Mouse (Mus musculus) limb, embryonic 12.5 days (tissue): Measurements from ENCODE around the gene Birc6. TPM values are rescaled to one million over a fixed set of nuclear protein-coding genes. Genes with fewer than 3 reads are reported as not detected.

ENCODE experiments used
- ATAC-seq: fragments of 200-750 bp; cut with Nextera tagmentation; 2 replicates; pipeline ENCODE4 v1.8.0; 2017; ENCODE audit warnings: low read depth, moderate TSS enrichment; ENCODE audit not compliant: insufficient number of reproducible peaks, insufficient read depth, low FRiP score, low TSS enrichment
- H3K27ac ChIP-seq: fragments of 300-500 bp; sonication (generic); 2 replicates; pipeline ENCODE4 v1.5.1; 2016; ENCODE audit warnings: mild to moderate bottlenecking, moderate library complexity
- H3K27me3 ChIP-seq: fragments of 300-500 bp; sonication (generic); 2 replicates; pipeline ENCODE4 v1.6.1; 2016; ENCODE audit warnings: mild to moderate bottlenecking, moderate library complexity
- H3K36me3 ChIP-seq: fragments of 300-500 bp; sonication (generic); 2 replicates; pipeline ENCODE4 v1.6.1; 2016; ENCODE audit warnings: mild to moderate bottlenecking, moderate library complexity
- H3K4me1 ChIP-seq: fragments of 300-500 bp; sonication (generic); replicated peaks from 2 replicates; pipeline ENCODE4 v1.6.1; 2016
- H3K4me2 ChIP-seq: fragments of 300-500 bp; sonication (generic); 2 replicates; pipeline ENCODE4 v1.6.1; 2016; ENCODE audit warnings: mild to moderate bottlenecking, moderate library complexity
- H3K4me3 ChIP-seq: fragments of 300-500 bp; sonication (generic); replicated peaks from 2 replicates; pipeline ENCODE4 v1.5.1; 2016; ENCODE audit warnings: mild to moderate bottlenecking
- H3K9ac ChIP-seq: fragments of 300-500 bp; sonication (generic); replicated peaks from 2 replicates; pipeline ENCODE4 v1.6.1; 2016; ENCODE audit warnings: mild to moderate bottlenecking, moderate library complexity
- H3K9me3 ChIP-seq: fragments of 300-500 bp; sonication (generic); 2 replicates; pipeline ENCODE4 v1.6.1; 2016; ENCODE audit warnings: mild to moderate bottlenecking, moderate library complexity
- WGBS: fragments of 180-500 bp; shearing (Covaris S2); methylation state at CpG from one replicate; pipeline ENCODE4 v1.1.7; 2016; 5-methylcytosine and 5-hydroxymethylcytosine counted together
- polyA plus RNA-seq: library from polyadenylated mRNA; unstranded; fragments of >200 nt; fragmentation: Nextera tagmentation; extraction: Ambion mirVana; gene quantifications from 2 replicates; pipeline ENCODE4 v1.2.1, GENCODE M21; 2016

Gene Birc6
- polyA plus RNA-seq, 1 experiment from 2014 or later: 107 TPM

- 85% methylated on average over 4 of the region's 4 CpGs for WGBS
- H3K4me2 ChIP-seq: no peak overlapping the region
Observed at GRCm38 (mm10) chr17:74751026-74751425, 222.9 kb downstream of the Birc6 start.

More at GRCm38 (mm10) chr17:74751026-74751425, 222.9 kb downstream of the Birc6 start:
- Histone ChIP-seq H3K27me3 (no peaks in the 10 kb centered on the region), H3K4me1 (no peaks in the 10 kb centered on the region), H3K9ac (no peak overlapping the region), H3K36me3 (peaks cover 14% of the 10 kb centered on the region; the same call in 1 of the 2 replicates), H3K9me3 (no peaks in the 10 kb centered on the region), H3K4me3 (no peak overlapping the region), H3K27ac (no peak overlapping the region)
- ATAC-seq: no peak

Other genes starting within 250 kb of the Birc6 start
- gene Memo1, start 232.8 kb upstream of the Birc6 start, polyA plus RNA-seq: 77.7 and 80.1 TPM in 2 replicates
- 274 and 295 TPM in 2 replicates for gene Dpy30, start 204.4 kb upstream of the Birc6 start, polyA plus RNA-seq
- gene Spast, start 189.3 kb upstream of the Birc6 start, polyA plus RNA-seq: 26.0 and 30.7 TPM in 2 replicates
- gene Slc30a6, start 132.7 kb upstream of the Birc6 start, polyA plus RNA-seq: 41.0 and 41.5 TPM in 2 replicates
- 0.23 and 0.29 TPM in 2 replicates for gene Nlrc4, start 69.2 kb upstream of the Birc6 start, polyA plus RNA-seq
- gene Yipf4, start 38.8 kb upstream of the Birc6 start, polyA plus RNA-seq: 53.3 and 55.1 TPM in 2 replicates
- gene Ttc27, start 189.4 kb downstream of the Birc6 start, polyA plus RNA-seq: 27.1 and 27.8 TPM in 2 replicates